Mouse (Mus musculus) testis, adult 2 months (tissue): ENCODE measurements around the gene Chst1.

Experiments used
- CTCF ChIP-seq: fragments of 200-500 bp; IDR thresholded peaks from 2 replicates; pipeline ENCODE4 v1.5.1; 2012; ENCODE audit warnings: low read depth, mild to moderate bottlenecking, inconsistent platforms, low read length, moderate library complexity; ENCODE audit not compliant: control insufficient read depth, insufficient read depth, insufficient replicate concordance
- POLR2A ChIP-seq: fragments of 200-500 bp; IDR thresholded peaks from 2 replicates; pipeline ENCODE4 v1.6.1; 2012; ENCODE audit warnings: low read depth, mild to moderate bottlenecking, inconsistent platforms, low read length, moderate library complexity; ENCODE audit not compliant: control insufficient read depth

GRCm38 (mm10) chr2:92594929-92595730 is 4.4 kb upstream of the Chst1 start:
- TF ChIP-seq CTCF (no peak), POLR2A (no peak)
